Comparison of ENCODE assay signal across 18 mouse cellular contexts in genomic region chr12:88605939-88606338, GRCm38 (mm10).
"Had no signal": no experiment of that assay in that cellular context is flagged by ENCODE, and none has a peak within 500 bp of the region (broad histone marks: within the 10 kb centered on the region; RNA-seq: fewer than 3 reads in every experiment).

No protein-coding gene starts in this region.

- DNase-seq: lung, adult 2 months; lung, postnatal 14 days; lung, postnatal 36 days; midbrain, embryonic 14.5 days; right cerebral cortex, postnatal 14 days; thymus, adult 2 months; thymus, postnatal 25 days; thymus, postnatal 4 days had no signal

- H3K4me2 ChIP-seq: lung, embryonic 15.5 days; midbrain, embryonic 12.5 days; neural tube, embryonic 12.5 days; stomach, embryonic 15.5 days had no signal

- H3K9ac ChIP-seq: lung, embryonic 15.5 days; midbrain, embryonic 12.5 days; neural tube, embryonic 12.5 days; stomach, embryonic 15.5 days had no signal

- H3K27ac ChIP-seq: lung, embryonic 15.5 days; macrophage; midbrain, embryonic 10.5 days; midbrain, embryonic 12.5 days; neural tube, embryonic 12.5 days; stomach, embryonic 15.5 days; stomach, postnatal 0 days had no signal

- H3K4me3 ChIP-seq: lung, embryonic 15.5 days; midbrain, embryonic 10.5 days; midbrain, embryonic 12.5 days; myocyte; neural tube, embryonic 12.5 days; stomach, embryonic 15.5 days had no signal

- H3K4me1 ChIP-seq: lung, embryonic 15.5 days; neural tube, embryonic 12.5 days; stomach, embryonic 15.5 days had no signal

- H3K9me3 ChIP-seq: lung, embryonic 15.5 days; midbrain, embryonic 10.5 days; midbrain, embryonic 12.5 days; neural tube, embryonic 12.5 days; stomach, embryonic 15.5 days had no signal

- ATAC-seq: lung, postnatal 0 days; midbrain, embryonic 16.5 days had no signal

- H3K27me3 ChIP-seq: lung, embryonic 15.5 days; midbrain, embryonic 12.5 days; neural tube, embryonic 12.5 days; stomach, embryonic 15.5 days had no signal

- H3K36me3 ChIP-seq: lung, embryonic 15.5 days; midbrain, embryonic 10.5 days; midbrain, embryonic 12.5 days; neural tube, embryonic 12.5 days; stomach, embryonic 15.5 days had no signal
